Mouse (Mus musculus) CH12F3 (cell line): ENCODE measurements around the gene Slc11a1.

ENCODE experiments used
- in situ Hi-C: fragments of 300-500 bp; cut with MboI; formaldehyde crosslinking; loops from 2 replicates; pipeline ENCODE4 v1.14.3; 2020; ENCODE audit warnings: low sequenced_read_pairs

Gene Slc11a1

DNA sequence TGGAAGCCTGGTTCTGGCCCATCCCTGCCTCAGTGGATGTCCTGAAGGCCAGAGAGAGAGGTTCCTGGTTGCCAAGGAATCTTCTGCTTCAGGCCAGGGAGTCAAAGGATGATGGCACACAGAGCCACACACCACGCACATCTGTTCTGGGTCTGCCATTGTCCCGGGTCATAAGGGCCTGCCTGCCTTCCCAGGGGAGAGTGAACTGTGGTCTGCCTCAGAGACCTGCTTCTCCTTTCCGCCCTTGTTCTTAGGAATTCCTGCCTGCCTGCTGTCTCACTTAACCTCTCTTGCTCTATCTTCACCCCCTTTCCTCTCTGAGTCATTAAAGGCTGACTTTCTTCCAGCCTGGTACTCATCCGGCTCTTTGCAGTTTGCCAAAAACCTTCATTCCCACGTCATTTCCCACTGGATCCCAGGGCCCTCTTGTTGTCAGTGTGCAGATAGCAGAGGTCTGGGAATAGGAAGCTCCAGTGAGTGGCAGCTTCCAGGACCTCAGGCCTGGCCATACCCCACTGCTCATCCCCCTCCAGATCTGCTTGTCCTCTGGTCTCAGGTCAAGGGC lies 22.4 kb upstream of the Slc11a1 start:
- in situ Hi-C loops, result no loop called here

DNA sequence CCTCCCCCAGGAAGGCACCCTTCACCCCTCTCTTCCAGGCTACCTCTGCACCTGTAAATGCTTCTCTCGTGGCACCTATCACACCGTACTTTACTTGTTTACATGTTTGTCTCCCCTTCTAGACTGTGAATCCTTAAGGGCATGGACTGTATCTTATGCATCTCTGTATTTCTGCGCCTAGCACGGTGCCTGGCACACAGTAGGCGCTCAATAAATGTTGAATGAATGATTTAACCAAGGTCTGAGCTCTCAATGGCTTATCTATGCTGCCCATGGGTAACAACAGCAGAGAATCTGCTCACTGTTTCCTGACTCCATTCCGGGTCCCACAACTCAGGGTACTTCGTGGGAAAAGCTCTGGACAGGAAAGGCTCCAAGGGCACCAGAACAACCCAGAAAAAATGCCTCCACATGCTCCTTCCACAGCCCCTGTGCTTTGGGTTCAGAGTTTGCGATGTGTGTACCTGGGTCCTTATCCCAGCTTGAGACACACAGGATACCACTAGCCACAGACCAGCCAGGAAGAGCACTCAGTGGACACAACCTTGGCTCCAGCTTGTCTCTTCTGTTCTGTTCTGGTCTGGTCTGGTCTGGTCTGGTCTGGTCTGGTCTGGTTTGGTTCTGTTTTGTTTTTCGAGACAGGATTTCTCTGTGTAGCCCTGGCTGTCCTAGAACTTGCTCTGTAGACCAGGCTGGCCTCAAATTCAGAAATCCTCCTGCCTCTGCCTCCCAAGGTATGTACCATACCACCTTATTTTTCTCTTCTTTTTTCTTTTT lies 21.4 kb upstream of the Slc11a1 start:
- in situ Hi-C loops, result no loop called here

DNA sequence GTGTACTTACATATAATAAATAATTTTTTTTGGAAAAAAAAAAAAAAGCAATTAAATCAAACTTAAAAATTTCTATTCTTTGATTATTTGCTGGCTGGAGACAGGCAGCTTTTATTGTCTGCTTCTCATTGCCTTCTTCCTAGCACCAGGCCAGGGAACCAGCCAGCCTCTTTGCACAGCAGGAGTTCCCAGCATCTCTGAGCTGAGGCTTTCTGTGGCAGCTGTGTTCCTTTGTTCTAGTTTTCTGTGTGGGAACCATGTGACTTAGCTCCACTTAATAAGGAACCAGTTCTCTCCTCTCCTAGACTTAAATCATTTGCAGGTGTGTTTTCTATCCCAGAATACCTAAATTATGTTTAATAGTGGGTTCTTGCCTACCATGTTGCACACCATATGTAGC lies 17.5 kb upstream of the Slc11a1 start:
- in situ Hi-C loops, result no loop called here

DNA sequence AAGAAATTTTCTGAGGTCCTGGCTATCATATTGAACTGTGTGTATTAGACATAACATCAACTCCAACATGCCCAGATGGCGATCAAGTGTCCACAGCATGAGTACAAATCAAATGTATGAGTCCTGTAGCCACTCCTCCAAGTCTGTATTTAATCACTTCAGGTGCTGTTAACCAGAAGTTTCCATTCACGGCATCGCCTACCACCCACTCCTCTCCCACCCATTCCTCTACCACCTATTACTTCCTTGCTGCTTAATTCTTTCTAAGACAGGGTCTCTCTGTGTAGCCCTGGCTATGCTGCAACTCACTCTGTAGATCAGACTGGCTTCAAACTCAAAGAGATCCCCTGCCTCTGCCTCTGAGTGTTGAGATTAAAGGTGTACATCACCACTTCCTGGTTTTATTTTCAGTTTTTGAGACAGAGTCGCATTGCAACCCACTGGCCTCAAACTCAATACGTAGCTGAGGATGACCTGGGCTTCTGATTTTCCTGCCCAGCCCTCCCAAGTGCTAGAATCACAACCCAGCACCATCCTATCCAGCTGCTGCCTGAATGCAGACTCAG lies 15.0 kb upstream of the Slc11a1 start:
- in situ Hi-C loops, result no loop called here

DNA sequence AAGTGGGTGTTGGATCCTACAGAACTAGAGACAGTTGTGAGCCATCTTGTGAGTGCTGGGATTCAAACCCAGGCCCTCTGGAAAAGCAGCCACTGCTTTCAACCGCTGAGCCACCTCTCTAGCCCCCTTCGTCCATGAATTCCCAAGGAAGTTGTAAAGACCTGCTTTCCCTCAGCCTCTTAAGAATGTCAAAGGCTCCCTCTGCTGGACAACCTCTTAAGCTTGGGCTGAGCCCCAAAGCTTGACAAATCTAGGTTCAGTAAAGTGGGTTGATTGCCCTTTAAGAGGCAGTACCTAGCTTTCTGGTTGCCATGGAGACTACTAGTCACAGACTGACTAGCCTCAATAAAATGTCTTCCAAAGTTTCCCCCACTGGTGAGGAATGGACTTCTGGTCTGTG lies 13.2 kb upstream of the Slc11a1 start, which contains the start of gene Catip:
TSS of gene Catip (plus strand) at position 297 of the 400 bp plus-strand sequence.
- in situ Hi-C loops, result no loop called here

DNA sequence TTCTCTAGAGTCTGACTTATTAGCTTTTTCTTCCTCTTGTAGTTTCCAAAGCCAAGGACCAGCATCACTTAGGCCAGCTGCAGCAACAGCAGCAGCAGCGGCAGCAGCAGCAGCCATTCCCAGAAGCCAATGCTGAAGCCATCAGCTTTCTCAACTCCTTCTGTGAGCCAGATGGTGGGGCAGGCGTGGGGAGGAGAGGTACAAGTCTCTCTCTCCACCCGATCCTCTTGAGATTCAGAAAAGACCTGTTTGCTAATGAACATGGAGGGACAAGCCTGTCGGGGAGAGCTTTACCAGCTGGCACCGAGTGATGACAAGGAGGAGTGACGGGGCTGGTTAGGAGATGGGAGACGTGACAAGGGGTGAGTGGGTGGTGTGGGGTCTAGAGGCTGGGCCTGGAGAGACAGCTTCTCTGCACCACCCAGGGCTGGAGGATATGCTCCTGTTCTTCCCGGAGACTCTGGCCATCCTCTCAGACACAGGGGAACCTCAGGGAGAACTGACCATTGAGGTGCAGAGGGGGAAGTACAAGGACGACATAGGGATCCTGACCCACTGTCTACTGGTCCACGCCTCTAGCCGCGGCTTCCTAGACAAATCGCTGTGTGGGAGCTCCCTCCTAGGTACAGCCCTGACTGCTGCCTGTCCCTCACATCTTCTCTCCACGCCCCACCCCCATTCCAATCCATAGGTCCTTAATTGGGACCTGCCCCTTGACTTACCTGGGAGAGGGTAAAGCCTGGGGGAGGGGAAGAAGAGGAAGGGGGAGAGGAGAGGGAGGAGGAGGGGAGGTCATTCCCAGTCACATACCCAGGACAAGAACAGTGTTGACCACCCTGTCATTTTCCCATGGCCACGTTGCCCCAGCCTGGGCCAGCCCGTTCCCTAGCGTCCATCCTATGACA lies 12.4 kb upstream of the Slc11a1 start:
- in situ Hi-C loops, result no loop called here

DNA sequence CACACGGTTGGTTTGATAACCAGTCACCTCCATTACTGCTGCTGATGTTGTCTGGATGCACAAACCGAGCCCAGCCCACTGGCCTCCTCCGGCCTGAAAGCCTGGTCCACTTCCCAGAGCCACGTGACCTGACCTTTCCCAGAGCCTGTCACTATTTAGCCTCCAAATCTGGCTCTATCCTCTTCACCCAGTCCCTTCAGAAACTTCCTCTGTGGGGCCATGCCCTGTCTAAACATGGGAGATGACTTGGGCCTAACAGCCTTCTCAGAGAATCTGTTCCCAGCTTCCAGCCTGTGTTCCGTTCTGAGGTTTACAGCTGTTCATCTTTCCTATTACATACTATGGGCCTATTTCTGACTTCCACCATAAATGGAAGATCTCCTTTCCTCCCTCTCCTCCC lies 11.6 kb upstream of the Slc11a1 start:
- in situ Hi-C loops, result no loop called here

DNA sequence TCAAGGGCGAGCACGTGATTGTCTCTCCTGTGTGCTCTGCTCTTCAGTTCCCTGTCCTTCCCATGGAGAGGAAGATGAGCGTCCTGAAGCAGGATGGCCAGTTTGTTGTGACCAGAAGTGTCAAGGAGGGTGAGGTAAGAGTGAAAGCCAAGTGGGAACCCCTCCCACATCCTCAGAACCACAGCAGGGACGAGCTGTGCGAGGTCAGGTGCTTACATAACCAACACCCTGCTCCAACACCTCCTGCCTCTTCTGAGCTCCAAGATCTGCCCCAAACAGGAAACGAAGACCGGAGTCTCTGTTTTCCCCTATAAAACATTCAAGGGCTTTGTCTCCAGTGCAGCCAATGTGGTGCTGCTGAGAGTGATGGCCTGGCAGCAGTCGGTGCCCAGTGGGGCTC lies 10.7 kb upstream of the Slc11a1 start:
- in situ Hi-C loops, result no loop called here

DNA sequence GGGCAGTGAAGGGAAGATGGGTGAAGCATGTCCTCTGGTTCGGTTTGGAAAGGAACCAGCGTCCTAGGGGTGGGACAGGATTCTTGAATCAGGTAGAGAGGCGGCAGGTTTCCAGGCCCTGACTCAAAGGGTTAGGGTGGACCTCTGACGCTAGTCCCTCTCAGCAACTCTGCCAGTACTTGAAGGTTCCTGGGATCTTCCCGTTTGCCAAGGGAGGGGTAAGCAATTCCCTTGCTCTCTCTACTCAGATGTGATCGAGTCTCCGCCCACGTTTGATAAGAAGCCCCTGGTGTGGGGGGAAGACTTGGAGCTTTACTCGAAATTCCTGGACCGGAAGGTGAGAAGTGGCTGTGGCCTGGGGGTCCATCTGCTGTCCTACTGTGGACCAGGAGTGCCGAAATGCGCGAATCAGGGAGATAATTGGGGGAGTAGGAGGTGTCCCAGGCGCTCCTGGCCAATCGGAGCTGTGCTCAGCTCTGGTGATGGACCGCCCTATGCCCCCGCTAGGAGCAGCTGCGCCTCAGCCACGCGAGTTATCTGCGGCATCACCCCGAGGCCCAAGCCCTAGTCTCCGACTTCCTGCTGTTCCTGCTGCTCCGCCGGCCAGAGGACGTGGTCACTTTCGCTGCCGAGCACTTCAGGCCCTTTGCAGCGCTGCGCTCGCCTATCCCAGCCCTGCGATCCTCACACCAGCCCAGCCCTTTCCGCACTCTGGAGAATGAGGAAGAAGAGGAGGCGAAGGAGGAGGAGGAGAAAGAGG lies 6.9 kb upstream of the Slc11a1 start:
- in situ Hi-C loops, result no loop called here

DNA sequence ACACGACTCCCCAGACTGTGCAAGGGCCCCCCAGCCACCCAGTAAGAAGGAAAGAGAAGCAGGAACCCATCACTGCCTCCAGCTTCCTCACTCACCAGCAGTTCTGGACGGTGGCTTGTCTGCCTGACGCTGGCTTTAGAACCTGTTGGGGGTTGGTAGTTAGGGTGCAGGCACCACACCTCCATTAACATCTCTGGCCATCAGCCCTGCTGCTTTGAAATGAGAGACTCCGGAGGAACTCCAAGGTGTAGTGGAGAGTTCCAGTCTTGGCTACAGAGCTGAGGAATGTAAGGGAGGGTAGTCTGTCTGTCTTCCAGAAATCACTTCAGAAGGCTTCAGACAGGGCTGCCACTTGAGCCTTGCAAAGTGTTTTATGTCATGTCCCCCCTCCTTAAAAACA lies 5.0 kb upstream of the Slc11a1 start:
- in situ Hi-C loops, result no loop called here

DNA sequence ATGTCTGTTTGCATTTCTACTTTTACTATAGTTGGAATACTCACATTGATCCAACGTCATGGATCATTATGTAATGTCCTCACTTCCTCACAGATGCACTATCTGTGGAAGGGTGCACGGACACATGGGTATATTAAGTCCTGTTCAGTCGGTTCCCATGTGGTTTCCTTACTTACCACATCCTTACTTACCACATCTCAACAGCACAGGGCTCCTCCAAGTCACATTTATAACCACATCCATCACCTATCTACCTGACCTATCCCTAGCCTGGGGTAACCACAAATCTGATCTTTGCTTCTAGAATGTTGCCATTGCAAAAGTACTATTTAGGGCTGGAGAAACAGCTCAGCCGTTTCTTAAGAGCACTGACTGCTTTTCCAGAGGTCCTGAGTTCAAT lies 1.6 kb upstream of the Slc11a1 start:
- in situ Hi-C loops, result no loop called here

DNA sequence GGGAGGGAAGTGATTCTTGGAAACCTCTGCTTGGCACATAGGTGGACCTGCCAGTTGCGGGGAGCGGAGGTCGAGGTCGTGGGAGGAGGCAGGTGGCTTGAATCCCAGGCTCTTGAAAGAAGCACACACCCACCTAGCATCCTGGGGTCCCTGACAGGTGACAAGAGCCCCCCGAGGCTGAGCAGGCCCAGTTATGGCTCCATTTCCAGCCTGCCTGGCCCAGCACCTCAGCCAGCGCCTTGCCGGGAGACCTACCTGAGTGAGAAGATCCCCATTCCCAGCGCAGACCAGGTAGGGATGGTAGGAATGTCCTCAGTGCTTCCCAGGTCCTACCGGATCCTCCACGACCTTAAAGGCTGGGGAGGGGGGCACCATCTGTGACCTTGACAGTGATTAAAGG lies 566 bp downstream of the Slc11a1 start:
- in situ Hi-C loops, result no loop called here

DNA sequence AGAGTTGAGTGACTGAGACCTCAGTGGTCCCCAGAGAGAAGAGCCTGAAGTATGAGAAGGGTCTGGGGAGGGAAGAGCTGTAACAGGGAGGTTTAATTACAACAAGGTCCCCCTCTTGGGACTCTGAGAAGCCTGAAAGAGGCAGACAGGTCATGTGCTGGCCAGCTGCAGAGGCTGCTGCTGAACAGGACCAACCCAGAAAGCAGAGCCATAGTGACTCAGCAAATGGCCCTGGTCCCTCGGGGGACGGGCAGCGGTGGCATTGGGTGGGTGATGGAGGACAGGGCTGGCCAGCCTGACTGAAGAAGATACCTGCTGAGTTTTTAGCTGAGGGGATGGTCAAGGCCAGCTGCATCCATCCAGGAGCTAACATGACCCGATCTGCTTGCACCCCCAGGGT lies 1.4 kb downstream of the Slc11a1 start:
- in situ Hi-C loops, result no loop called here

DNA sequence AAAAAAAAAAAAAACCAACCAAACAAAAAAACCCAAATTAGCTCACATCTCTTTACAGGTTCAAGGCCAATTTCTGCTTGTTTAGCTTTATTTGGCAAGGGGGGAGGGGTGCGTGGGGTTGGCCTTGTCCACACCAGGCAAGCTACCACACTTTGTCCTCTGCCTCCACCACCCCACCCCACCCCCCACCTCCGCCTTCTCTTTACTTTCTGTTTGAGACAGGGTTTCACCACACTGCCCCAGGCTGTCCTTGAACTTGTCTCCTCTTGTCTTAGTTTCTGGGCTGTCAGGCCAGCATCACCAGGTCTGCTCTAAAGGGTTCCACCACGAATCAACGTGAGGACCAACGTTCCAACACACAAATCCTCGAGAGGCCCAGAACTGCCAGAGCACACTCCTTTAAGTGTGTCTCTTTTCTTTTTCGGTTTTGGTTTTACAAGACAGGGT lies 4.1 kb downstream of the Slc11a1 start:
- in situ Hi-C loops, result no loop called here

DNA sequence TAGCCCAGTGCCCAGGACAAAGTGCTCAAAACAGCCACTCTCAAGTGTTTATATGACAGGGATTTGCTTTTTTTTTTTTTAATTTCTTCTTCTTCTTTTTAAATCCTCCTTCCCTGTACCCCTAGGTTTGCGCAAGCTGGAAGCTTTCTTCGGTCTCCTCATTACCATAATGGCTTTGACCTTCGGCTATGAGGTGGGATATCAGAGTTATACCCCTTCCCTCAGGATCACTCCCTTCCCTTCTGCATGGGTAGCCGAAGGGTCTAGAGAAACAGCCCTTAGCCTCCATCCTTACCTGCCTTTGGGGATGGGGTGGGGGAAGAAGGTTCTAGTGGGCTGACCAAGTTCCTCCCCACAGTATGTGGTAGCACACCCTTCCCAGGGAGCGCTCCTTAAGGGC lies 5.5 kb downstream of the Slc11a1 start:
- in situ Hi-C loops, result no loop called here

DNA sequence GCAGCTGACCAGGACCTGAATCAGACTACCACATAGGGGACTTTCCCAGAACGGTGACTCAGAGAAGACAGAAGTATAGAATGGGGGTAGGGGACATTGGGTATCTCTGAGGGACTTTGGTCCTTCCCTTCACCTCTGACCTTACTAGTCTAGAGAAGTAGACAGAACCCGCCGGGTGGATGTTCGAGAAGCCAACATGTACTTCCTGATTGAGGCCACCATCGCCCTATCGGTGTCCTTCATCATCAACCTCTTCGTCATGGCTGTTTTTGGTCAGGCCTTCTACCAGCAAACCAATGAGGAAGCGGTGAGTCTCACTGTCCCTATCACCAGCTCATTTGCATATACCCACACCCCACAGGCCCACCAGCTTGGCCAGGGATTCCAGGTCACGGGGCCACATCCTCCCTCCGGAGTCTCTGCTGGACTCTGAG lies 6.6 kb downstream of the Slc11a1 start:
- in situ Hi-C loops, result no loop called here

DNA sequence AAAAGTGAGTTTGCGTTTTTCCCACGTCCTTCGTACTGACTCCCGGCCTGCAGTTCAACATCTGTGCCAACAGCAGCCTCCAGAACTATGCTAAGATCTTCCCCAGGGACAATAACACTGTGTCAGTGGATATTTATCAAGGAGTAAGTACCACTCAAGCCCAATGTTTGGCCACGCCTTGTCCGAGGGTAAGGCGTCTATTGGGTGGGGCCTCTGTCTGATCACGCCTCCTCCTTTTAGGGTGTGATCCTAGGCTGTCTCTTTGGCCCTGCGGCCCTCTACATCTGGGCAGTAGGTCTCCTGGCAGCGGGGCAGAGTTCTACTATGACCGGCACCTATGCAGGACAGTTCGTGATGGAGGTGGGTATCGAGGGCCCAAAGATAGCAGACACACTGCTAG lies 8.4 kb downstream of the Slc11a1 start:
- in situ Hi-C loops, result no loop called here

DNA sequence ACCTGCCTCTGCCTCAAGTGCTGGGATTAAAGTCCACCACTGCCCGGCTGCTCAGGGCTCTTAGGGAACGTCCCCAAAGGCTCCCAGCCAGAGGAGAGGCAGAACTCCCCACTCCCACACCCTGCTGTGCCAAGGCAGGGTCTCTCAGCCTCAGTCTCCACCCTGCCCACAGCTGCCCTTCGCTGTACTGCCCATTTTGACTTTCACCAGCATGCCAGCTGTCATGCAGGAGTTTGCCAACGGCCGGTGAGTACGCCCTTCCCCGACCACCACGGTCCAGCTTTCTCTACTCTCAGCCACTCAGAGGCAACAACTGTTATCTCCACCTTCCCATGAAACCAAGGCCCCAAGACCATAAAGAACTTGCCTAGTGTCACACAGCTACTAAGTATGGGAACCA lies 9.5 kb downstream of the Slc11a1 start:
- in situ Hi-C loops, result no loop called here

DNA sequence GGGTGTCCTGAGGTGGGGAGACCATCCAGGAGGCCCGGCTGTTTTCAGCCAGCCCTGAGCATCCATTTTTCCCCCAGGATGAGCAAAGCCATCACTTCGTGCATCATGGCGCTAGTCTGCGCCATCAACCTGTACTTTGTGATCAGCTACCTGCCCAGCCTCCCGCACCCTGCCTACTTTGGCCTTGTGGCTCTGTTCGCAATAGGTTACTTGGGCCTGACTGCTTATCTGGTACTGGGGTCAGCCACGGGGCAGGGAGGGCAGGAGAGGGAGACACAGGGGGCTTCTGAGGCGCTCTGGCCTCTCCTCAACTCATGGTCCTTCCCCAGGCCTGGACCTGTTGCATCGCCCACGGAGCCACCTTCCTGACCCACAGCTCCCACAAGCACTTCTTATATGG lies 10.1 kb downstream of the Slc11a1 start:
- in situ Hi-C loops, result no loop called here

DNA sequence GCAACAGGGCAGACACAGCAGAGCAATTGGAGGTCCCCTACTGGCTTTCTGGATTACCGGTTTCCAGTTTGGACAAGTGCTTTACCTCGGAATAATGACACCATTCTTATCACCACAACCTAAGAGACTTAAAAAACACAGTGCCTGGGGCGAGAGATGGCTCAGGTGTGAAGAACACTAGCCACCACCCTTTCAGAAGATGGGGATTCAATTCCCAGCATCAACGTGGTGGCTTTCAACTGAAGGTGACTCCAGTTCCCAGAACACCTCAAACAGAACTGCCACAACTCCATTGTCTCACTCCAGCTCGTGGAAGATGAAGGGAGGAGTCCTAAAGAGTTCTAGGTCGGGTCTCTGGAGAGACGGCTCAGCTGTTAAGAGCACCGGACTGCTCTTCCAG lies 10.5 kb downstream of the Slc11a1 start:
- in situ Hi-C loops, result no loop called here

DNA sequence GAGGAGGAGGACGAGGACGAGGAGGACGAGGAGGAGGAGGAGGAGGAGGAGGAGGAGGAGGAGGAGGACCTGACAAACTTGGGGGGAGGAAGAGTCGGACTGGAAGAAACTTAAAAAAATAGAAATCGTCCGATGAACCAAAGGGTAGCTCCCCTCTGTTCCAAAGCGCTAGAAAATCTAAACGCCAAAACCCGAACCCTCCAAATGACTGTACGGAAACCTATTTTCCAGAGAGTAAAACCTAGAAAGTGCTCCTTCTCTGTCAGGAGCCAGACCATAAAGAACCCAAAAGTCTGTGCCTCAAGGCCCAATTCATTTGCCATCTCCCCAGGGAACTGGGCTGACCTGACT lies 11.3 kb downstream of the Slc11a1 start:
- in situ Hi-C loops, result no loop called here
